Mouse (Mus musculus) layer of hippocampus, adult 18-20 months (tissue): ENCODE data around the gene Fbn1. TPM values are rescaled to one million over a fixed set of nuclear protein-coding genes. Genes with fewer than 3 reads are reported as not detected.

Experiments
- DNase-seq, 2 experiments: peaks; one replicate each; pipeline ENCODE4 v3.0.0; 2022; ENCODE audit warnings: low spot score in 2 of 2
- total RNA-seq, 2 experiments: library from RNA; stranded (reverse); gene quantifications; 2 replicates each; pipeline ENCODE4 v1.2.3; 2021

Fbn1 gene
- total RNA-seq, 2 experiments from 2014 or later = 6.8 to 7.6 TPM

DNA sequence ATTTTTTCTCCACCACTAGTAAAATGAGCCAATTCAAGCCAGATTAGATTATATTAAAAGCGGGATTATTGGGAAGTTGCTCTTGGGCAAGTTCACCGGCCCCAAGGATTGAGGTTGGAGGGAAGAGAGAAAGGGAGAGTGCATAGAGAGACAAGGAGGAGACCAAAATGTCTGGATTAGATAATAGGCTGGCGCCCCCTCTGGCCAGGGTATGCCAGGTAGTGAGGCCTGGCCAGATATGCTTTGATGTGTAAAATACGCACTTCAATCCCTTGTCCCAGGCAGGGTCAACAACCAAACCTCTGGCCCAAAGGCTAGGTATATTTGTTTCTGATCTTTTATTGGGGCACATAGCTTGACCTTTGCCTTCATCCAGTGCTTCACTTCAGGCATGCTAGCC is 256.0 kb downstream of the Fbn1 start:
- DNase-seq = no peak

Other genes starting within 250 kb of the Fbn1 start
- gene Gm9913, start 2.9 kb downstream of the Fbn1 start, total RNA-seq = under 1 TPM; 0.30 to 0.53 TPM
- 1 to 10 TPM; 3.2 TPM for gene Cep152, start 117.1 kb upstream of the Fbn1 start, total RNA-seq
- 100 to 1,000 TPM; 258 to 271 TPM for gene Eid1, start 165.1 kb upstream of the Fbn1 start, total RNA-seq
- gene Shc4, start 216.2 kb upstream of the Fbn1 start, total RNA-seq = 1 to 10 TPM; 4.1 to 4.2 TPM